Mouse (Mus musculus): Measurements from ENCODE around the gene Atp1a3.

Gene Atp1a3

GRCm38 (mm10) chr7:25004806-25005205 is 952 bp downstream of the Atp1a3 start:
- DNase-seq (ENCODE audit: low read depth, low spot score): no peak

GRCm38 (mm10) chr7:25003820-25004388 is 1.9 kb downstream of the Atp1a3 start:
- no peak for DNase-seq (ENCODE audit: low read depth, low spot score)

GRCm38 (mm10) chr7:25003291-25003690 is 2.5 kb downstream of the Atp1a3 start:
- DNase-seq (ENCODE audit: low read depth, low spot score): no peak

GRCm38 (mm10) chr7:25000711-25001110 is 5.0 kb downstream of the Atp1a3 start:
- no peak for DNase-seq (ENCODE audit: low read depth, low spot score)

DNA sequence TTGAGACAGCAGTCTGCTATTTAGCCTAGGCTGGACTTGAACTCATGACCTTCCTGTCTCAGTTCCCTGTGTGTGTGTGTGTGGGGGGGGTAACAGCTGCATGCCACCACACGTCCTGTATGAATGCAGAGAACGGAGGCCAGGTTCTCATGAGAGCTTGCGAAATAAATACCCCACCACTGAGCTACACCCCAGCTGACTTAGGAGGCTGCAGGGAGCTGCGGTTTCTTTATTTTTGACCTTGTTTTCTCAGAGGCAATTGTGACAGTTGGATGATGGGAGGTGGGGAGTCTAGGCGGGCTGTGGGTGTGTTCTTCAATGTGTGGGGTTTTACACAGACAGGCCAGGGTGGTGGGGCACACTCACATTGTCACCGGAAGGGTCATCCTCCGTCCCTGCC is 5.5 kb downstream of the Atp1a3 start:
- no peak for DNase-seq (ENCODE audit: low read depth, low spot score)

GRCm38 (mm10) chr7:24993081-24993480 is 12.7 kb downstream of the Atp1a3 start:
- DNase-seq (ENCODE audit: low read depth, low spot score): no peak

GRCm38 (mm10) chr7:24990478-24990877 is 15.3 kb downstream of the Atp1a3 start:
- DNase-seq (ENCODE audit: low read depth, low spot score): no peak

- no peak for DNase-seq (ENCODE audit: low read depth, low spot score)
These were observed 17.8 kb downstream of the Atp1a3 start for GRCm38 (mm10) chr7:24987941-24988340.

- no peak for DNase-seq (ENCODE audit: low read depth, low spot score)
These were observed 20.0 kb downstream of the Atp1a3 start for GRCm38 (mm10) chr7:24985799-24986198.

DNA sequence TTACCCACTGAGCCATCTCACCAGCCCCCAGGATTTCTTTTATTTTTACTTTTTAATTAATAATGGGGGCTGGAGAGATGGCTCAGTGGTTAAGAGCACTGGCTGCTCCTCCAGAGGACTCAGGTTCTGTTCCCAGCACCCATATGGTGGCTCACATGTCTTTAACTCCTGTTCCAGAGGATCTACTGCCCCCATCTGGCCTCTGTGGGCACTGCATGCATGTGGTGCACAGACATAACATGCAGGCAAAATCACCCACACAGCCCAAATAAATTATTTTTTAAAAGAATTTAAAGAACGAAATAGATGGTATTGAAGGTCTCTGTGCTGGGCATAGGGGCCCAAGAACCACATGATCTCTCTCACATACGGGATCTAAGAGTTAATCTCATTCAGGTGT is 21.5 kb downstream of the Atp1a3 start:
- no peak for DNase-seq (ENCODE audit: low read depth, low spot score)

DNA sequence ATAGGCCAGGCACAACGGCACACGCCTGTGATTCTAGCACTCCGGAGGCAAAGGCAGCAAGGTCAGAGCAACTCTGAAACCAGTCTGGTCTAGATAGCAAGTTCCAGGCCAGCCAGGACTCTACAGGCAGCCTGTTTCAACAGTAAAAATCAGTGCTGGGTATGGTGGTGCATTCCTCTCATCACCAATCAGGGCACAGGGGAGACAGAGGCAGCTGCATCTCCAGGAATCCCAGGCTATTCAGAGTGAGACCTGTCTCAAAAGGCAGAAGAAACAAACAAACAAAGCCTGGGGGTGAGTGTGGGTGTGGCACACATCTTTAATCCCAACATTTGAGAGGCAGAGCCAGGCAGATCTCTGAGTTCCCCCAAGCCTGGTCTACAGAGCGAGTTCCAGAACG is 22.4 kb downstream of the Atp1a3 start:
- no peak for DNase-seq (ENCODE audit: low read depth, low spot score)

DNA sequence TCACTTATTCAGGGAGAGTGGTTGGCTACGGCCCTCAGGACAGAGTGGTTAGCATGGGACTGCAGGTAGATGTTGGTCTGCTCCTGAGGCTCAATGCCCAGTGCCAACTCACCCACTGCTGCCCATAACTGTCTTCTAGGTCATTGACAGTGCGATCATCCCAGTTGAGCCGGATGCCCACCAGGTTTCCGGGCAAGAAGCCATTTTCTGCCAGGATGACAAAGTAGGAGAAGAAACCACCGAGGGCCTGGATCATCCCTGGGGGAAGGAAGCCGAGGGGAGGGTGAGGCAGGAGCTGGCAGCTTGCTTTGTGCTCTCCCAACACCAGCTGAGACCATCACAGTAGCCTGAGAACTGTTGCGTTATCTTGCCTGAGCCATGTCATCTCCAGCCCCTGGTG is 25.3 kb downstream of the Atp1a3 start:
- no peak for DNase-seq (ENCODE audit: low read depth, low spot score)

GRCm38 (mm10) chr7:24978781-24979180 is 27.0 kb downstream of the Atp1a3 start:
- no peak for DNase-seq (ENCODE audit: low read depth, low spot score)

- DNase-seq (ENCODE audit: low read depth, low spot score): peak; percentile 74
These were observed 30.7 kb downstream of the Atp1a3 start for GRCm38 (mm10) chr7:24974893-24975595.

DNA sequence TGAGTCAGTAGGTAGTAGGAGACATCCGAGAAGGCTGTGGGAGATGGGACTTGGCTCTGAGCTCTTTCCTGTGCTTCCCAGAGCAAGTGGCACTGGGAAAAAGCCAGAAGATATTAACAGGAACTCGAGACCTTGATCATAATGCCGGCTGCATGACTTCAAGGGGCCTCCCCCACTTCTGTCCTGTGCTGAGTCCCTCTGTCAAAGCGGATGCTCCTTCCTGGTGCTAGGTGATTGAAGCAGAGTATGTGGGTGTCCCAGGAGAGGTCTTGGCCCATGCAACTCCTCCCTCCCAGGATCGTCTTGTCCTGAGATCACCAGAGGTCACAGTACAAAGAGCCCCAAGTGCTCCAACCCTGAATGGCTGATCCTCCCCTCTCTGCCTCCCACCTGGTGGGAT is 31.9 kb downstream of the Atp1a3 start:
- DNase-seq (ENCODE audit: low read depth, low spot score): no peak

DNA sequence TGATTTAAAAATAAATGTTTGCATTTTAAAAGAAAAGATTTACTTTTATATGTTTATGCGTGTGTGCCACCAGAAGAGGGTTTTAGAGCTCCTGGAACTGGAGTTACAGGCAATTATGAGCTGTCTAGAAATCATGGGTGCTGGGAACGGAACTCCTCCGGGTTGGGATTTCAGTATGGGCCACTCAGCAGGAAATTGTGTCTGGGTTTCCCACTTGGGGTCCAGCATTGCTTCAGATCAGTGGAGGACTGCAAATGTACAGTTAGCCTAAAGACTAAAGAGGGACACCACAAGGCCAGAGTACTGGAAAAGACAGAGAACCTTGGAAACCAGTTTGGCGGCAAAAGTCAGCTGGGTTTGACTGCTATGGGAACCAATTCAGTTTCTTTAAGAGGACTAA is 32.5 kb downstream of the Atp1a3 start:
- no peak for DNase-seq (ENCODE audit: low read depth, low spot score)

DNA sequence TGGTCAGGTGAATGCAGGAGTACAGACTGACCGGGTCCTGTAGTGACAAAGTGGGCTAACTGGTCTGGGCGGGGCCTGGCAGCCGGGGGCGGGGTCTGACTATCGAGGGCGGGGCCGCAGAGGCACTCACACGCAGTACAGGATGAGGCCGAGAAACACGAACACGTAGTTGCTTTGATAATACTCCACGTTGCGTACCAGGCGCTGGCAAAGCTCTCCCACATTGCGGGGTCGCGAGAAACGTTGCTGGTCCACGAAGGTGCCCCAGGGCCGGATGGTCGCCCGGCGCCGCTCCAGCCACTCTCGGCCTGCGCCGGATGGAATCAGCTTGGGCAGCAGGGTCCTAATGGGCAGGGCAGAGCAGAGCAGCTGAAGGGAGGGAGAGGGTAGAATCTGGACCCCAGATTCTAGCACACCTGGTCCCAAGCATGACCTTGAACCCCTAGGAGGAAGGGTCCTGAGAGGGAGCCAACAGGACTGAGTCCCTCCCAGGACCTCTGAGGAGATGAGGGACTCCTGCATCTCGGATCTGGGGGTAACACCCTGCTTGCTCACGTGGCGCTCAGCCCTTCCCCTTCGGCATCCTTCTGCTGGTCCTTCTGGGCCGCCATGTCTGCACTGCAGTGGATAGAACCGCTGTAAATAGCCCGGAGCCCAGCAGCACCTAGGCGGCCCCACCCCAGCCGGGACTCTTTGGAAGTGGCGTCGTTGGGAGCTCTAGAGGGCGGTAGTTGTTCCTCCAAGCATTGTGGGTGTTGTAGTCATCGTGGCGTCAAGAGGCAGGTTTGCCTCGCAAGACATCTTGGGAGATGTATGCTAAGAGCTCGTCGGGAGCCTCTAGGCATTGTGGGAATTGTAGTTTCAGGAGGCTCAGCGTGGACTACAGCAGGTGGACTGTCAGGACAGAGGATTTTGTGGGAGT is 33.5 kb downstream of the Atp1a3 start, which contains the start of gene Rabac1:
TSS of gene Rabac1 (minus strand) at position 783 of the 922 bp plus-strand sequence.
- DNase-seq (ENCODE audit: low read depth, low spot score): peak; percentile 93

DNA sequence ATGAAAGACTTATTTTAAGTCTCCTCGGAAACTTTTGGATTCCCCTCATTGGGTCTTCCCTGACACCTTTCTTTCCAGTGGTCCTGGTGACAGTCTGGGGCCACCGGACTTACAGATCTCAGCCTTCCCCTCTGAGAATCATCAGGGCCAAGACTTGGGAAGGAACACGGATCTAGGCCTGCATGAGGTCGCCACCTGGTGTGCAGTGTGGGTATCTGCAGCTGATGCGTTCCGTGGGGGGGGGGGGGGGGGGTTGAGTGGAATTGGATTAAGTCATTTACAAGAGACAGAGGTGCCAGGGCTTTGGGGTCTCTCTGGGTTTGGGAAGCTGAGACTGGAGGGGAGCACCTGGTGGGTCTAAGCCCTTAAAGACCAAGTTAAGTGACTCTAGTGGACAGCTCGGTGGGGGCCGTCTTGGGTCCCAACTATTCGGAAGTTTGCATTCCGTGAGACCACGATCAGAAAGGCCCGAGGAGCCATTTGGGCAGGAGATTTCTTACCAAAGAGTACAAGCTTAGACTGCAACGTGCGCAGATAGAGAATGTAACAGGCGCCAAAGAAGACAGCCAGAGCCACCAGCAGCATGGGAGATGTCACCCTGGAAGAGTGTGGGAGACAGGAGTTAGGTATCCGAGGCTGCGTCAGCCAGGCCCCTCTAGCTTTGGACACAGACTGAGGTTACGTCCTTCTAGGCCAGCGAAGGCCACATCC is 34.3 kb downstream of the Atp1a3 start:
- DNase-seq (ENCODE audit: low read depth, low spot score): peak; percentile 71

DNA sequence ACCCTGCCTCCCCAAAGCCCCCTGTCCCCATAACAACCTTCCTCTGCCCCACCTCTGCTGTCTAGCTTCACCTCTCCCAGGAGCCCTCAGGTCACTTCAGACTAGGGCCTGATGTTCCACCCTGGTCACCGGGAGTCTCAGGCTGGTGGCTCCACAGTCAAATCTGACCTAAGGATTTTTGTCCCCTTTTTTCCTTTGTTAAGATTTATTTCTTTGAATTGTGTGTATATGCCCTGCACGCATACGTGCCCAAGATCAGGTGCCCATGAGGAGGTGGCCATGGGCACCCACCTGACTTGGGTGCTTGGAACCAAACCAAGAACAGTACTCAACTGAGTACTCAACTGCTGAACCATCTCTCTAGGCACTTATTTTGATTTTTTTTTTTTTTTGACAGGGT is 35.4 kb downstream of the Atp1a3 start:
- DNase-seq (ENCODE audit: low read depth, low spot score): no peak

DNA sequence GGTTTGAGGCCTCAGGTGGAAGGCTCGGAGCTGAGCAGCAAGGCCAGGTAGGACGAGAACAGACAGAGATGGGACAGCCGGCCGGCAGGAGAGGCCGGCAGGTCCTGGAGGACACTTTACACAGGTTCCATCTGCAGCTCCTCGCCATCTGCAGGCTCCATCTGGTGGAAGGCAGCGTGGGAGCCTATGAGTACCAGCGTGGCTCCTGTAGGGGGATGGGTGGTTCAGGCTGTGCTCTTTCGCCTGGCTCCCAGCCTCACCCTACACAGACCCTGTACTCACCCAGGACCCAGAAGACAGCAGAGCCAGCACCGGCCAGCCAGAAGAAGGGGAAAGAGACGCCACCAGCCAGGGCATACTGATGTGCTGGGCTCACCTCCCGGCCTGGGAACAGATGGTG is 36.0 kb downstream of the Atp1a3 start:
- DNase-seq (ENCODE audit: low read depth, low spot score): no peak

DNA sequence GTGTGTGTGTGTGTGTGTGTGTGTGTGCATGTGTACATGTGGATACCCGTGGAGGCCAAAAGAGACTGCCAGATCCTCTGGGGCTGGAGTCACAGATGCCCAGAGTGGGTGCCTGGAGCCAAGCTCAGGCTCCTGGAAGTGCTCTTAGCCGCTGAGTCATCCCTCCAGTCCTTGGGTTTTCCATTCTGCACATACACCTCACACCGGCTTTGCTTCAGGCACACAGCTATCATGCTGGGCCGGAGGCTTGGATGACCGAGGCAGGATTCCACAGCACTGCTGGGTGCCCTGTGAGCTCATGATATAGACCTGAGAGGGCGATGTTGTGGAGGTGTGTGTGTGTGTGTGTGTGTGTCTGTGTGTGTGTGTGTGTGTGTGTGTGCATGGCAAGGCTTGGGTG is 37.3 kb downstream of the Atp1a3 start:
- no peak for DNase-seq (ENCODE audit: low read depth, low spot score)

GRCm38 (mm10) chr7:24967966-24968365 is 37.8 kb downstream of the Atp1a3 start:
- no peak for DNase-seq (ENCODE audit: low read depth, low spot score)
